Mouse (Mus musculus): ENCODE results near the gene Nlrc5. TPM values are rescaled to one million over a fixed set of nuclear protein-coding genes. Genes with fewer than 3 reads are reported as not detected.

The Nlrc5 gene
- polyA plus RNA-seq, 1 experiment from 2014 or later: 0.28 TPM

DNA sequence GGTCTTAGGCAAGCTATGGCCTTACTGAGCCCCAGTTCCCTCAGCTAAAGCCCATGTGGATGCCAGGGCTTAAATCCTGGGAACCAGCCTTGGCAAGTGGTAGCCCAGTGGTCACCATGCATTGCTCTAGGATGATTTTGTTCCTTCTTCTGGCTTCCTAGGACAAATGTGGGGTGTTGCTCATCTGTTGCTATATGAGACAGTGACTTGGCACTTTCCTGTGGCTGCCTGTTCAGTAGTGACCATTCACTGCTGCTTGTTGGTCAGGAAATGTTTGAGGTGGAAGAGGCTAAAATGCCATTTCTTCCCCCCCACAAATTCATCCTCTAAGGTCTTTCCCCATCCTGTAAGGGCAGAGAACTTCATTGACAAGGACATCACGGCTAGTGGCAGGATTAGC lies 135.3 kb downstream of the Nlrc5 start:
- H3K27ac ChIP-seq: no peak overlapping the region
- no peak overlapping the region for H3K4me3 ChIP-seq
- peaks cover 11% of the 10 kb centered on the region for H3K36me3 ChIP-seq
- no peak overlapping the region for H3K9ac ChIP-seq
- WGBS: 75% methylated on average over 1 of the region's 1 CpGs
- H3K4me2 ChIP-seq: no peak overlapping the region
- no peaks in the 10 kb centered on the region for H3K4me1 ChIP-seq (replicated peaks)
- no peaks in the 10 kb centered on the region for H3K9me3 ChIP-seq (replicated peaks)
- ATAC-seq (replicated peaks; ENCODE audit: insufficient number of reproducible peaks, insufficient read depth, low FRiP score, low read depth): no peak
- no peaks in the 10 kb centered on the region for H3K27me3 ChIP-seq

DNA sequence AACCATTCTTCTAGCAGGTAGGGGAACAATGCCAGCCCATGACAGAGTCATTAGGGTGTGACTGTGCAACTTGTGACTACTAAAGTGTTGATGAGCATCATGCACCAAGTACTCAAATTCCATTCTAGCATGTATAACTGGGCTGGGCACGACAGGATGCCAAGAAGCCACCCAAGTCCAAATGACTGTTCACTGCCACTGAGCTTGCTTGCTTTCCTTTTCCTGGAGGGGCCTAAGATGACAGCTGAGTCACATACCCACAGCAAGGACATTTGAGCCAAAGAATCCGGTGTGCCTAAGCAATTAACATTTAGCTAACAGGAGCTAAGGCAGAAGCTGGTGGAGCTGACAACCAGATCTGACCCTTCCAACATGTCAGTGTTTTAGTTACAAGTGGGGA lies 137.7 kb downstream of the Nlrc5 start:
- Histone ChIP-seq H3K9me3 (replicated peaks) (no peaks in the 10 kb centered on the region), H3K27ac (no peak overlapping the region), H3K27me3 (no peaks in the 10 kb centered on the region), H3K4me3 (no peak overlapping the region), H3K4me1 (replicated peaks) (no peaks in the 10 kb centered on the region), H3K9ac (no peak overlapping the region), H3K36me3 (peaks cover 33% of the 10 kb centered on the region), H3K4me2 (no peak overlapping the region)
- ATAC-seq (replicated peaks; ENCODE audit: insufficient number of reproducible peaks, insufficient read depth, low FRiP score, low read depth): no peak
- WGBS: 63% methylated on average over 2 of the region's 2 CpGs

DNA sequence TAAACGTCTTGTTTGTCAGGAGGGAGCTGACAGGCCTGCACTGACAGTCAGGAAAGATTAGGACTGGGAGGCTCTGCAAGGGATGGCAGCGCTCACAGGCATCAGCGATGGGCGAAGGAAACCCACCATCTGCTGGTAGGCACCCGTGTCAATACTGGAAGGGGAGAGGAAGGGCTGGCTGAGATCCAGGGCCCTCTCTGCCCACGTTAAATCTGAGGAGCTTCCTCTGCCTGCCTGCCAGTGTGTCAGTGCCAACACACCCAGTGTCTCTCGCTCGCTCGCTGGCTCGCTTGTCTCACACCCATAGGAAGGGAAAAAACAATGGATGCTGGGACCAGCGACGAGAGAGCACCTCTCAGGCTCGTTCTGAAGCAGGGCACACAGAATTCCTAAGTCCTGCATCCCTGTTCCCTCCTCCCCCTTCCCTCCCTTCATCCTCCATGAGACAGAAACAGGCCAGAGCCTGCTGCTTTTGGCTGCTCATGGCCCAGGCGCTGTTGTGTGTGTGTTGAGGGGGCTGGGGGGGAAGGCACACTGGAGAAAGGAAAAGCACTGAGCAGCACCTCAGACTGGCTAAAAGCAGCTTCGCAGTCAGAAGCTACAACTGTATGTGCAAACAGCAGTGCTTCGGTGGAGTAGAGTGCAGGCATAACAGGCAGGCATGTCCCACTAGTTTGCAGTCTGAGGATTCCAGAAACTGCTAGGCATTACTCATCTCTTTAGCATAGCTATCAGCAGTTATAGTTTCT lies 140.2 kb downstream of the Nlrc5 start:
- Histone ChIP-seq H3K4me3 (no peak overlapping the region), H3K9ac (no peak overlapping the region), H3K9me3 (replicated peaks) (no peaks in the 10 kb centered on the region), H3K27ac (no peak overlapping the region), H3K4me2 (no peak overlapping the region), H3K36me3 (peaks cover 46% of the 10 kb centered on the region), H3K4me1 (replicated peaks) (no peaks in the 10 kb centered on the region), H3K27me3 (no peaks in the 10 kb centered on the region)
- no peak for ATAC-seq (replicated peaks; ENCODE audit: insufficient number of reproducible peaks, insufficient read depth, low FRiP score, low read depth)
- WGBS: 88% methylated on average over 16 of the region's 16 CpGs

DNA sequence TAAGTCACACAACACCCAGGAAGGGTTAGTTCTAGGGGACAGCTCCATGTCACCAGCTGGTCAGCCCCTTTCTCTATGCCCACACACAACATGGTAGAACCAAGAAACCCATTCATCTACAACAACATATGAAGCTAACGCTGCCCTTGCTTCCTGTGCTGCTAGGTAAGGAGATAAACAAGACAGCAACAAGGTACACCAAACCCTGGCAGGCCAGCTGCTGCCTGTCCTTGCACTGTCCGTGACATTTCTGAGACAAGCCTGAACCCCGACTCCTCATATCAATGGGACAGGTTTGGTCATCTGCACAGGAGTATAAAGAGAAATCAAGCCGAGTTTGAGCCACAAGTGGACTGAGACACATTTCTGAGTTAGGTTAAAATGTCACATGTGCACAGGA lies 141.0 kb downstream of the Nlrc5 start:
- Histone ChIP-seq H3K4me3 (no peak overlapping the region), H3K9me3 (replicated peaks) (no peaks in the 10 kb centered on the region), H3K4me1 (replicated peaks) (no peaks in the 10 kb centered on the region), H3K9ac (no peak overlapping the region), H3K4me2 (no peak overlapping the region), H3K27ac (no peak overlapping the region), H3K27me3 (no peaks in the 10 kb centered on the region), H3K36me3 (peaks cover 52% of the 10 kb centered on the region)
- ATAC-seq (replicated peaks; ENCODE audit: insufficient number of reproducible peaks, insufficient read depth, low FRiP score, low read depth): no peak
- 86% methylated on average over 4 of the region's 4 CpGs for whole genome bisulfite sequencing

Small RNAs within 50 kb of the gene (microRNA-seq; reads per million reads assigned to microRNA genes)
- gene Mir7072: not detected

Other genes with a start within 250 kb of the Nlrc5 start
- gene Nup93, start 219.8 kb upstream of the Nlrc5 start, polyA plus RNA-seq (2015; fragmentation: Nextera tagmentation; extraction: Ambion mirVana): 51.6 and 60.7 TPM in 2 replicates
- gene Slc12a3, start 105.2 kb upstream of the Nlrc5 start, polyA plus RNA-seq (2015; fragmentation: Nextera tagmentation; extraction: Ambion mirVana): 0.15 and 0.20 TPM in 2 replicates
- gene Herpud1, start 47.9 kb upstream of the Nlrc5 start, polyA plus RNA-seq (2015; fragmentation: Nextera tagmentation; extraction: Ambion mirVana): 91.4 and 94.8 TPM in 2 replicates
- gene Cpne2, start 98.6 kb downstream of the Nlrc5 start, polyA plus RNA-seq (2015; fragmentation: Nextera tagmentation; extraction: Ambion mirVana): 5.0 and 6.7 TPM in 2 replicates
- 20.3 and 22.4 TPM in 2 replicates for gene Rspry1, start 167.6 kb downstream of the Nlrc5 start, polyA plus RNA-seq (2015; fragmentation: Nextera tagmentation; extraction: Ambion mirVana)
- gene Fam192a, start 167.6 kb downstream of the Nlrc5 start, polyA plus RNA-seq (2015; fragmentation: Nextera tagmentation; extraction: Ambion mirVana): 33.6 and 35.2 TPM in 2 replicates
- 112 and 121 TPM in 2 replicates for gene Arl2bp, start 232.2 kb downstream of the Nlrc5 start, polyA plus RNA-seq (2015; fragmentation: Nextera tagmentation; extraction: Ambion mirVana)